Mouse (Mus musculus) liver, embryonic 14.5 days (tissue): ENCODE measurements around the gene Dalrd3. TPM values are rescaled to one million over a fixed set of nuclear protein-coding genes. Genes with fewer than 3 reads are reported as not detected.

ENCODE experiments used
- ATAC-seq: fragments of 200-750 bp; cut with Nextera tagmentation; 2 replicates; pipeline ENCODE4 v1.8.0; 2017; ENCODE audit warnings: moderate number of reproducible peaks, mild to moderate bottlenecking, moderate library complexity; ENCODE audit not compliant: insufficient read depth
- DNase-seq, 3 experiments: peaks; one replicate each; pipeline ENCODE4 v3.0.0-alpha.2; 2012 to 2013; ENCODE audit warnings: low read depth in 3 of 3, low spot score in 3 of 3
- H3K27ac ChIP-seq: fragments of 300-500 bp; sonication (generic); 2 replicates; pipeline ENCODE4 v1.5.1; 2014; ENCODE audit warnings: moderate library complexity, mild to moderate bottlenecking, control low read depth, inconsistent platforms
- H3K27me3 ChIP-seq: fragments of 300-500 bp; sonication (generic); 2 replicates; pipeline ENCODE4 v1.6.1; 2014; ENCODE audit warnings: mild to moderate bottlenecking, low read length, moderate library complexity; ENCODE audit not compliant: control insufficient read depth, insufficient read depth
- H3K36me3 ChIP-seq: fragments of 300-500 bp; sonication (generic); replicated peaks from 2 replicates; pipeline ENCODE4 v1.6.1; 2014; ENCODE audit warnings: low read depth; ENCODE audit not compliant: control insufficient read depth, insufficient read depth
- H3K4me1 ChIP-seq, 2 experiments: fragments of 200-500 bp in 1 of 2; fragments of 300-500 bp in 1 of 2; sonication (generic) in 1 of 2; replicated peaks; 2 replicates each; pipeline ENCODE4 v1.6.1; 2012 to 2014; ENCODE audit warnings: antibody characterized with exemption in 1 of 2, inconsistent platforms in 1 of 2, low read length in 1 of 2; ENCODE audit not compliant: control insufficient read depth in 2 of 2, insufficient read depth in 2 of 2
- H3K4me2 ChIP-seq: fragments of 300-500 bp; sonication (generic); 2 replicates; pipeline ENCODE4 v1.6.1; 2014; ENCODE audit warnings: low read depth, mild to moderate bottlenecking, control low read depth, moderate library complexity
- H3K4me3 ChIP-seq, 2 experiments: fragments of 200-500 bp in 1 of 2; fragments of 300-500 bp in 1 of 2; sonication (generic) in 1 of 2; 2 replicates each; pipeline ENCODE4 v1.5.1; 2012 to 2014; ENCODE audit warnings: low read depth in 2 of 2, low read length in 2 of 2, mild to moderate bottlenecking in 2 of 2, control low read depth in 1 of 2, inconsistent platforms in 1 of 2, moderate library complexity in 1 of 2; ENCODE audit not compliant: insufficient read depth in 1 of 2
- H3K9ac ChIP-seq: fragments of 300-500 bp; sonication (generic); replicated peaks from 2 replicates; pipeline ENCODE4 v1.6.1; 2014; ENCODE audit warnings: mild to moderate bottlenecking, control low read depth, moderate library complexity
- H3K9me3 ChIP-seq: fragments of 300-500 bp; sonication (generic); 2 replicates; pipeline ENCODE4 v1.6.1; 2016; ENCODE audit warnings: low read length, mixed read lengths; ENCODE audit not compliant: control insufficient read depth
- CTCF ChIP-seq: IDR thresholded peaks from 2 replicates; pipeline ENCODE4 v1.5.1; 2016; ENCODE audit warnings: antibody characterized with exemption, low read depth, control low read depth
- EP300 ChIP-seq: IDR thresholded peaks from 2 replicates; pipeline ENCODE4 v1.6.1; 2016; ENCODE audit warnings: antibody characterized with exemption, low read depth
- WGBS: fragments of 180-500 bp; shearing (Covaris S2); extraction: QIAGEN DNeasy Blood & Tissue Kit; methylation state at CpG from one replicate; pipeline ENCODE4 v1.1.7; 2014; ENCODE audit not compliant: insufficient replicate concordance; 5-methylcytosine and 5-hydroxymethylcytosine counted together
- polyA plus RNA-seq, 2 experiments: library from polyadenylated mRNA; depleted of rRNA in 1 of 2; stranded (reverse) in 1 of 2; unstranded in 1 of 2; fragments of >200 nt; fragmentation: Nextera tagmentation in 1 of 2; extraction: Ambion mirVana in 1 of 2; gene quantifications; 2 replicates each; pipeline versions ENCODE4 v1.2.1 to v1.2.3; 2012 to 2014

Gene Dalrd3
- polyA plus RNA-seq (2012; rRNA removed) (43.8 and 48.0 TPM in 2 replicates), polyA plus RNA-seq (2014; fragmentation: Nextera tagmentation; extraction: Ambion mirVana) (26.4 and 33.6 TPM in 2 replicates)

- peak within 1 kb of the TSS; percentile 99 for H3K4me2 ChIP-seq
- no peaks in the 10 kb centered on the region for H3K9me3 ChIP-seq
- ATAC-seq (peak; percentile 58), DNase-seq (peak; percentile 89 to 91 (median 90))
- no peaks in the 10 kb centered on the region for H3K27me3 ChIP-seq
- peak within 1 kb of the TSS; percentile 31 for H3K27ac ChIP-seq
- peaks cover 12% of the 10 kb centered on the region for H3K36me3 ChIP-seq
- peaks cover 12 to 21% of the 10 kb centered on the region in 2 experiments for H3K4me1 ChIP-seq
- H3K4me3 ChIP-seq = peak within 1 kb of the TSS; percentile 73 to 86
- TF ChIP-seq CTCF (no peak), EP300 (no peak)
- WGBS = 4% methylated on average over 42 of the region's 42 CpGs
- peak within 1 kb of the TSS; percentile 46 for H3K9ac ChIP-seq
Measured at GRCm38 (mm10) chr9:108569381-108570206, at the start of gene Dalrd3. Gene Dalrd3, plus strand, starts transcription at chr9:108569886.

- Histone ChIP-seq H3K27me3 (no peaks in the 10 kb centered on the region), H3K4me3 (no peak overlapping the region), H3K4me2 (no peak overlapping the region), H3K36me3 (peaks cover 26% of the 10 kb centered on the region), H3K9ac (no peak overlapping the region), H3K4me1 (peaks cover 3 to 13% of the 10 kb centered on the region in 2 experiments; a peak in 3 of 4 replicates), H3K9me3 (no peaks in the 10 kb centered on the region), H3K27ac (no peak overlapping the region)
- TF ChIP-seq CTCF (no peak), EP300 (no peak)
- WGBS = 58% methylated on average over 2 of the region's 2 CpGs
- DNase-seq = no peak
- no peak for ATAC-seq
Measured at GRCm38 (mm10) chr9:108521604-108522003, 48.1 kb upstream of the Dalrd3 start.

- H3K36me3 ChIP-seq = peaks cover 33% of the 10 kb centered on the region
- WGBS = 92% methylated on average over 4 of the region's 4 CpGs
- DNase-seq (no peak), ATAC-seq (no peak)
- no peak overlapping the region for H3K4me3 ChIP-seq
- no peak overlapping the region for H3K27ac ChIP-seq
- TF ChIP-seq EP300 (no peak), CTCF (no peak)
- H3K4me2 ChIP-seq = no peak overlapping the region
- H3K4me1 ChIP-seq = peaks cover 3 to 13% of the 10 kb centered on the region in 2 experiments; a peak in 3 of 4 replicates
- H3K9ac ChIP-seq = no peak overlapping the region
- no peaks in the 10 kb centered on the region for H3K27me3 ChIP-seq
- no peaks in the 10 kb centered on the region for H3K9me3 ChIP-seq
Measured at GRCm38 (mm10) chr9:108523341-108523740, 46.3 kb upstream of the Dalrd3 start.

GRCm38 (mm10) chr9:108525400-108525799 is 44.3 kb upstream of the Dalrd3 start:
- Histone ChIP-seq H3K4me3 (no peak overlapping the region), H3K36me3 (peaks cover 43% of the 10 kb centered on the region)
- 76% methylated on average over 3 of the region's 3 CpGs for WGBS

GRCm38 (mm10) chr9:108530954-108531353 is 38.7 kb upstream of the Dalrd3 start:
- 81% methylated on average over 1 of the region's 1 CpGs for WGBS
- Histone ChIP-seq H3K27ac (no peak overlapping the region), H3K9me3 (no peaks in the 10 kb centered on the region), H3K36me3 (peaks cover 77% of the 10 kb centered on the region), H3K9ac (no peak overlapping the region), H3K4me2 (no peak overlapping the region), H3K27me3 (no peaks in the 10 kb centered on the region), H3K4me1 (no peaks in the 10 kb centered on the region), H3K4me3 (no peak overlapping the region)
- TF ChIP-seq EP300 (no peak), CTCF (no peak)
- no peak for ATAC-seq
- no peak for DNase-seq

More at GRCm38 (mm10) chr9:108525400-108525799, 44.3 kb upstream of the Dalrd3 start:
- no peak for TF ChIP-seq CTCF
- TF ChIP-seq EP300 = no peak
- H3K27ac ChIP-seq = no peak overlapping the region
- no peaks in the 10 kb centered on the region for H3K27me3 ChIP-seq
- no peaks in the 10 kb centered on the region for H3K4me1 ChIP-seq
- ATAC-seq (no peak), DNase-seq (no peak)
- no peaks in the 10 kb centered on the region for H3K9me3 ChIP-seq
- no peak overlapping the region for H3K4me2 ChIP-seq
- H3K9ac ChIP-seq = no peak overlapping the region
